Mouse (Mus musculus): ENCODE results near the gene Fam151a.
A peak's percentile ranks its signal among the peaks of the same experiment; 100 is the strongest.

GRCm38 (mm10) chr4:106749699-106750098 is 16.0 kb downstream of the Fam151a start:
- no peak for TF ChIP-seq POLR2A (IDR thresholded peaks at IDR 0.05; ENCODE audit: low read depth, low read length)
- TF ChIP-seq CTCF (IDR thresholded peaks at IDR 0.05; ENCODE audit: extremely low read depth, insufficient read length, insufficient replicate concordance, low read depth, low read length), result peak; percentile 62; the same call in 1 of the 2 replicates

Data from small intestine, adult 2 months (tissue).